Mouse (Mus musculus) naive thymus-derived CD4-positive, alpha-beta T cell, adult 5 months (primary cell): Measurements from ENCODE around the gene Pdcd1lg2. TPM values are rescaled to one million over a fixed set of nuclear protein-coding genes. Genes with fewer than 3 reads are reported as not detected.

ENCODE experiments used
- polyA plus RNA-seq: library from polyadenylated mRNA; unstranded; fragments of 100-300 nt; shearing (Covaris generic); gene quantifications from one replicate; pipeline ENCODE4 v1.2.1, GENCODE M21; 2017

Pdcd1lg2 gene
- 1.1 TPM for polyA plus RNA-seq

GRCm38 (mm10) chr19:29410619-29411018 is at the start of gene Pdcd1lg2:
TSS of gene Pdcd1lg2 (plus strand) at chr19:29410919.

GRCm38 (mm10) chr19:29366969-29367622 is 43.6 kb upstream of the Pdcd1lg2 start, which contains the start of the genes Plgrkt and Cd274:
TSS of gene Plgrkt (minus strand) at chr19:29367390.
TSS of gene Cd274 (plus strand) at chr19:29367455.

Other genes starting within 250 kb of the Pdcd1lg2 start
- 85.4 TPM for gene Jak2, start 159.1 kb upstream of the Pdcd1lg2 start, polyA plus RNA-seq
- 12.9 TPM for gene Insl6, start 85.6 kb upstream of the Pdcd1lg2 start, polyA plus RNA-seq
- not detected for gene Rln1, start 76.2 kb upstream of the Pdcd1lg2 start, polyA plus RNA-seq
- gene Plgrkt, start 43.5 kb upstream of the Pdcd1lg2 start, polyA plus RNA-seq, result 237 TPM
- 23.8 TPM for gene Cd274, start 43.5 kb upstream of the Pdcd1lg2 start, polyA plus RNA-seq
- 12.1 TPM for gene Ric1, start 111.4 kb downstream of the Pdcd1lg2 start, polyA plus RNA-seq
- 20.8 TPM for gene Ermp1, start 237.5 kb downstream of the Pdcd1lg2 start, polyA plus RNA-seq